Mouse (Mus musculus): ENCODE data around the gene Aplp1.

DNA sequence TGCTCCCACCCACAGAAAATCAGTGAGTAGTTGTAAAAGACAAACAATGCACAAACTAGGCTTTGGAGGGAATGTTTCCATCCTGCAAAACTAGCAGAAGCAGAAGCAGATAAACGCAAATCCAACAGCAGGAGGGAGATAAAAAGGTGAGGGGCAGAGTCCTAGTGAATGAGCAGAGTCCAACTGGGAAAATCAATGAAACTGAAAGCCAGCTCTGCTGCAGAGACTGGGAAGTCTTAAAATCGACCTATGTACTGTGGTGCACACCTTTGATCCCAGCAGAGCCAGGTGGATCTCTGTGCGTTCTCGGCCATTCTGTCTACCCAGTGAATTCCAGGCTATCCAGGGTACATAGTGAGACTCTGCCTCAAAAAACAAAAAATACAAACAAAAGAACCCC is 29.7 kb upstream of the Aplp1 start:
- TF ChIP-seq POLR2A (IDR thresholded peaks at IDR 0.05; ENCODE audit: borderline replicate concordance, low read depth, low read length), result no peak
- no peak for TF ChIP-seq CTCF (IDR thresholded peaks at IDR 0.05; ENCODE audit: low read depth, low read length)
